Mouse (Mus musculus): Measurements from ENCODE around the gene Dcaf7.
A peak's percentile ranks its signal among the peaks of the same experiment; 100 is the strongest.

Dcaf7 gene

DNA sequence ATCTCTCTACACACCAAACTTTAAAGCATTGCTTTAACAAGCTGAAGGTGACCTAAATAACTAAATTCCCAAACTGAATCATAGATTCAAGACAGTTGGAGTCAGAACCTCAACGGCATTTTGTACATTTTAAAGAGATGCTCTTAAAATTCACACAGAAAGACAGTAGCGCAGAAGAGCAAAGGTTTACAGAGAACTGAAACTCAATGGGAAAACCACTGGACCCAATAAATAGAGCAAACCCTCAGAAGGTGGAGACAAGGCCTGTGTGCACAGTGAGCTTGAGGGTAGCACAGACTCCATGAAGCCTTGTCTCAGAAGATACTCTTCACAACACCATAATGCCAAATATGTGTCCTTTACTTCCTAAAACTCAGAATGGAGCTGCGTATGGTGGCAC, 9.1 kb downstream of the Dcaf7 start:
- no peak for DNase-seq

DNA sequence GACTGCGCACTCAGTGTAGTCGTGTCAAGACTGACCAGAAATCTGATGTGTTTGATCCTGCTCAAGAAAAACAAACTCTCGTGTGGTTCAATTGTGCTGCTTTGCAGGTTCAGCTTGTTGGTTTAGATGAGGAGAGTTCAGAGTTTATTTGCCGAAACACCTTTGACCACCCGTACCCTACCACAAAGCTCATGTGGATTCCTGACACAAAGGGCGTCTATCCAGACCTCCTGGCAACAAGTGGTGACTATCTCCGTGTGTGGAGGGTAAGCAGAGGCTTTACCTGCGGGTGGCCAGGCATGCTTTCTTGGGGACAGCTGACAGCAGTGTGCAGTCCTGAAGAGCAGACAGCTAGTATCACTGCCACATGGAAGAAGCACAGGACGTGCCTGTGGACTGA, 9.9 kb downstream of the Dcaf7 start:
- no peak for DNase-seq

DNA sequence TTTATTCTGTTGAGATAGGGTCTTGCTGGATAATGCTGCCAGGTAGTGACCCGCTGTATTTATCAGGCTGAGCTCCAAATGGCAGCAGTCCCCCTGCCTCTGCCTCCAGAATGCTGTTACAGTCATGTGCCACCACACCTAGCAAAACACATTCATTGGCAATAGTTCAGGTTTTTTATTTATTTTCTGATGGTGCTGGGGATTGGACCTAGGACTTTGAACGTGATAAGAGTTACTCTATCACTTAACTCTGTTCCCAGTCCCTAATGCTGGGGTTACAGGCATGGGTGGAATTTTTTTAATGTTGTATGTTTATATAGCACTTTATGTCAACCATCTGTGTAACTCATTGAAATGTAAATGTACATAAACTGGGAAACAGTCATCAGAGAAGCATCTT, 17.2 kb downstream of the Dcaf7 start:
- DNase-seq: no peak

DNA sequence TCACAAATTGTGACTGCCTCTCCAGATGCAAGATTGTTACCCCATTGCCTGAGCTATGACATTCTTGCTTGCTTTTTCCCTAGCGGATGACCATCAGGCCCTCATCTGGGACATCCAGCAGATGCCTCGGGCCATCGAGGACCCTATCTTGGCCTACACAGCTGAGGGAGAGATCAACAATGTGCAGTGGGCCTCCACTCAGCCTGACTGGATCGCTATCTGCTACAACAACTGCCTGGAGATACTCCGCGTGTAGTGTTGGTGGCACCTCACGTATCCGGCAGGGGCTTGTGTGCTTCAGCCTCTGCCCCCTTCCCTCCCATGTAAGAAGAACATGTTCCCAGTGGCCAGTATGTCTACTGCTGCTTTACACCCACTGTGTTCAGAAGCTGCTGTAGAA, 17.9 kb downstream of the Dcaf7 start:
- DNase-seq: no peak

DNA sequence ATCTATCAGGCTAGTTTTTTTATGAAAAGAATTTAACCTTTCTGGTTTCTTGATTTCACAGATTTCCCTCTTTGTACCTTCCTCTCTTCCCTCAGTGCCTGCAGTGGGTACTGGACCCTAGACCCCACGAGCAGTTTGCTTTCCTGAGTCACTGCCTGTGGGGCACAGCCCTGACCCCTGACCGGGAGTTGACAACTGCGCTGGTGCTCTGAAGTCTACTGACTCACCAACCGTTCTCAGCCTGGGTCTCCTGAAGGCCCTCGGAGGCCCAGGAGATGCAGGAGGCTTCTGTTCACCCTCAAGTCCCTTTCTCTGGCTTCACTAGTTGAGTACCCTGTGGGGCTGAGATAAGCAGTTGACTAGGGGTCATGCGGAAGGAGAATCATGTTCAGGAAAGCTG, 18.7 kb downstream of the Dcaf7 start:
- no peak for DNase-seq

DNA sequence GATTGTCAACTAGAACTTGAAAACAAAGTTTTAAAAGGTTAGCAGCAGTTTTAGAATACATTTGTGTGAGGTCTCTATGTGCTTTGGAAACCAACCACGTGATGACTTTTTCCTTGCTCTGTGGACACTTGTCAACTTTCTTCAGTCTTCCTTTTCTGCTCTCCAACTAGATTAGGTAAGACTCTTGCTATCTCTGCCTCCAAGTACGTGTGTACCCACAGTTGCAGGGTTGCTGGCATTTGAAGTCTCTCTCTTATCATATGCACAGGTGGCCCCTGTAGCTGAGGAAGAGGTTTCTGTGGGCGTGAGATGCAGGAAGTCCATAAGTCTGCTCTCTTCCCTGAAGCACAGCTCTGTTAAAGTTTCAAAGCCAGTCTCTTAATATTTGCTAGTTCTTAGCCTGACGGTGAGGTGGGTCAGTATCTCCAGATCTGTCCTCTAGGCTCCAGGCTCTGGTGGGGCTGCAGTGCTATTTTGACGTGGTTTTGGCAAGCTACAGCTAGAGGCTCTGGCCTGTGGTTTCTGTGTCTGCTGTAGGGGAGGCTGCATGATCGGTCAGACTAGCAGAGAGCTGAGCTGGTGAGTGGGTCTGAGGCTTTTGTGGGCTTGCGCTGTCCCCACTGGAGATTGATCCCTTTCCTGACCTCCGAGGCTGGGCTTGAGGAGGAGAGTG, 20.3 kb downstream of the Dcaf7 start:
- DNase-seq: no peak

DNA sequence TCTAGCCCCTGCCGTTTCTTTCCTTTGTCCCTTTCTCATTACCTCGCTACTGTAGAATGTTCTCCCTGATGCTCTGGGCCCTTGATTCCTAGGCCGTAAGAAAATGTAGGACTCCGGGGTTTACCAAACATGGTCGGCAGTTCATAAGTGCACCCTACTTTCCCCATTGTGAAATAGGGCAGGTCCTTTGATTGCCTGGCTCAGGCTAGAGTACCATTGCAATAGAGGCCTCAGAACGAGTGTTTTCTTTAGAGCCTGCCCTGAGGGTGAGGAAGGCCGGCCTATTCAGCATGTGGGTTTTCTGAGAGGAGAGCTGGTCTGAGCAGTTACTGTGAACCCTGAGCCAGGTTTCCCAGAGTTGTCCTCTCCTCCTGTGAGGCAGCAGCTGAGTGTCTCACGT, 21.3 kb downstream of the Dcaf7 start:
- DNase-seq: no peak

DNA sequence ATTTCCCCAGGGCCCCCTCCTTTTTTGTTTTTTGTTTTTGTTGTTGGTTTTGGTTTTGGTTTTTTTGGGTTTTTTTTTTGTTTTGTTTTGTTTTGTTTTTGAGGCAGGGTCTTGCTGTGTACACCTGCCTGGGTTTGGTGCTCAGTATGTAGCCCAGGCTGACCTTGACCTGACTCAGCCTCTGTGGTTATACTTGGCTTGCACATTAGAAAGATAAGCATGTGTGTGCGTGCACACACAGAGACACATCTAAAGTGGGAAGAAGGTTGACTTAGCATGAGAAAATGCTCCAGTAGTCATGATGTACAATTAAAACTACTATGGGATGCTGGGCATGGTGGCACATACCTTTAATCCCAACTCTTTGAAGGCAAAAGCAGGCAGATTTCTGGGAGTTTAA, 23.9 kb downstream of the Dcaf7 start:
- no peak for DNase-seq

DNA sequence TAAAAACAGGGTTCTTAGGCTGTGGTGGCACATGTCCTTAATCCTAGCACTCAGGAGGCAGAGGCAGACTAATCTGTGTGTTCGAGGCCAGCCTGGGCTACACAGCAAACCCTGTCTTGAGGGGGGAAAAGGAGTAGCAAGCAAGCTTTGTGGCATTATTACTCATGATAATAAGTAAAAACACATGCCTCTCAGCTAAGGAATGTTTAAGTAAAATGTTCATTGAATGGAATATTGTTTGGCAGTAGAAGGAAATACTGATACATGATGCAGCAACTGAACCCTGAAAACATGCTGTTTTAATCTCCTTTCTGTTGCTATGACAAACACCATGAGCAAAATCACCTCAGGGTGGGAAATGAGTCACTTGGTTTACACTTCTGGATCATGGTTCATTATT, 24.6 kb downstream of the Dcaf7 start:
- DNase-seq: no peak

DNA sequence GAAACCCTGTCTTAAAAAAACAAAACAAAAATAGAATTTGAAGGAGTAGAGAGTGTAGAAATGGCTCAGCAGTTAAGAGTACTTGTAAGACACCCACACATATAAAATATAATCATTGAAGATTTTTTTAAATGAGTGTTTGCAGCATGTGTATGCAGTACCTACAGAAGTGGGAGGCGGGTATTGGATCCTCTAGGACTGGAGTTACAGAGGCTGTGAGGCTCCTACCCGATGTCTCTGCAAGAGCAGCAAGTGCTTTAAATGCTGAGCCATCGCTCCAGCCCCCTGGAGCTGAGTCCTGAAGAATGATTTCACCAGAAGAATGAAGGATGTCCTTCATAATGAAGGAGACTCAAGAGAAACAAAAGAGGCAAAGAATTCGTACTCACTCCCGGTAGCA, 27.1 kb downstream of the Dcaf7 start:
- no peak for DNase-seq

DNA sequence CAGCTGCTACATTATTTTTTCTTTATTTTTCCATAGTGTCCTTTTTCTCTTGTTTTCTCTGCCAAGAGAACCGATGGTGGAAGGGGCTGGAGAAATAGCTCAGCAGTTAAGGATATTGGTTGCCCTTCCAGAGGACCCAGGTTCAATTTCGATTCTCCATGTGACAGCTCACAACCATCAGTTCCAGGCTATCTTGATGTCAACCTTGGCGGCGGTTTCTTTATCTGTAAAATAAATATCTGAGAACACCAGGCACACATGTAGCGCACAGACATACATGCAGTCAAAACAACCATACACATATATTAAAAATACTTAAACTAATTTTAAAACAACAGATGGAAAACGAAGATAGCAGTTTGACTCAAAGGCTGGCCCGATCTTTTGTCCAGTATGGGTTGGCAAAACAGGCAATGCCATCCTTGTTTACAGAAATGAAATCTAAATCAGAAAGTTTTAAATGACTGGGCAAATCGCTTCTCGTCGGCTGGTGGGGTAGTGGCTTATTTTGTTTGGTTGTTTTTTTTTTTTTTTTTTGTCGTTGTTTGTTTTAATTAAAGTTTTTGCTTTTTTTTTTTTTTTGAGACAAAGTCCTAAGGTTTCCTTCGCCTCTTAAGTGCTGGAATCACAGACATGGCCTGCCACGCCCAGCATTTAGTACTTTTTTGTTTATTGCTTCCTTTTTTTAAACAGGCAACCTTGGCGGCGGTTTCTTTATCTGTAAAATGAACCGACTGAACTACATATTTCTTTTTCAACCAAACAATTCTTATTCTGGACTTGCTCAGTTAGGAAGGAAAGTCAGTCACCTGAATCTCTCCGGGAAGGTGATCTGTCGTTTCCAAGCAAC, 28.6 kb downstream of the Dcaf7 start:
- DNase-seq: no peak

DNA sequence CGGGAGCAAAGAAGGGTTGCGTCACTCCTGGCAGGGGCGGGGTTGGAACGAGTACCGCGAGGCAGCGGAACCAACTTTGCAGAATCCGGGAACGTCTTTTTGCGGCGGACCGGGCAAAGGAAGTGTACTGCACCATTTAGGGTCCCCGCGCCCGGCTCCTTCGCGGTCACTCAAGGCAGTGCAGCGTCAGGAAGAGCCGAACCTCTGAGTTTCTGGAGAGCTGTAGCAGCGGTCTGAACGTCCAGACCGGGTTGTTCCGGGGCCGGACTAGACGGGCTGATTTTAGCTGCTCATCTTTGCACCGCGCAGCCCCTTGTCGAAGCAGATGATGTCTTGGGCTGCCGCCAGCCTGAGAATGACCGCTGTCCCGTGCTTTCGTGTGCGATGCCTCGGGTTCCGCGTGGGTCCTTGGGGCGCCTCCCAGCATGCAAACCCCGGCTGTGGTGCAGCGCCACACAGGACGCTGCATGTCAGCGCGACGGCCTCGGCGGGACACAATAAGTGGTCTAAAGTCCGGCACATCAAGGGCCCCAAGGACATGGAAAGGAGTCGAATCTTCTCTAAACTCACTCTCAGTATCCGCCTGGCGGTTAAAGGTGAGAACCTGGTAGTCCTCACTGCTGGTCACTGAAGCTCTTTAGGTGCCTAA, 29.4 kb downstream of the Dcaf7 start, which contains the start of gene Taco1:
Gene Taco1, plus strand, starts transcription at position 139 of the 649 bp plus-strand sequence.
- peak; percentile 98 for DNase-seq

DNA sequence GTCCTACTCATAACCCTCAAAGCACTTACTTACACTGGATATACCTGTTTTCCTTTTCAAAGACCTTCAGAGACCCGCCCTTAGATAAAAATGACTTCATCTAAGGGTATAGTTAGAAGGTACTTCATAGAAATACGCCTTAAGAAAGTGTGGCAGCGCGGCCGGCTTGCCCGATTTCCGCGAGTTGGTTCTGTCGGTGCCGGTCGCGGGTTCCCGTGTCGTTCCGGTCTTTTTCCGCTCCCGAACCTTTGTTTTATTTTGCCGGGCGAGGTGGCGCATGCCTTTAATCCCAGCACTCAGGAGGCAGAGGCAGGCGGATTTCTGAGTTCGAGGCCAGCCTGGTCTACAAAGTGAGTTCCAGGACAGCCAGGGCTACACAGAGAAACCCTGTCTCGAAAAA, 29.9 kb downstream of the Dcaf7 start:
- peak; percentile 28 for DNase-seq

DNA sequence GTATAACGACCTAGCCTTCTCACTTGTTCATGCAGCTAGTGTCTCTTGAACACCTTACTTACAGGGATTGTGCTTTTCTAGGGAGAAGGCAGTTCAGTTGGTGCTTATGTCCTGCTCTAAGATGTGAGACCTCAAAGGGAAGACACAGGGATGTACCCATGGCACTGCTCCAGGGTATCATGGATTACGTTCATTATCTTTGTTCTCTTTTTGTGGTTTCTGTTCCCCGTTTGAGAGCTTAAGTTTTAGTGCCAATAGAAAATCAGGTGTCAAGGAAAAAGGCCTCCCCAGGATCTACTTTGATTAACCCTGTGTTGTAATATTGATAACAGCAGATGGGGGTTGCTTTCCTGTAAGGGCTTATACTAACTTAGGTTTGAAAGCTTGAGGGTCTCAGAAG, 37.1 kb downstream of the Dcaf7 start:
- DNase-seq: no peak

DNA sequence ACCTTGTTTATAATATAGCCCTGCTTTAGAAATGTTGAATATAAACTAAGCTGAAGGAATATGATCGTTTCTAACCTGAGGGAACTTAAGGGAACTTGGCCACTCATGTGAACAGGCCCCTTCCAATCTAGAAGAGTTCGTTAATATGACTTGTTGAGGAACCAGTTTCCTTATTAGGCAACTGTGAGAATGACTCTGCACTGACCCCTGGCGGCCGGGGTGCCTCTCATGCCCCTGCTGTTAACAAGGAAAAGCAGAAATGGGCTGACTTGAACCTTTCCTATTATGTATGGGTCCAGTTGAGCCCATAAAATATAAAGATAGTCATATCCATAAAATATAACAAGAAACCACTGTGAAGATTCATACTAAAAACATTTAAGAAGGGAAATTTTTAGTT, 39.6 kb downstream of the Dcaf7 start:
- DNase-seq: peak; percentile 87

DNA sequence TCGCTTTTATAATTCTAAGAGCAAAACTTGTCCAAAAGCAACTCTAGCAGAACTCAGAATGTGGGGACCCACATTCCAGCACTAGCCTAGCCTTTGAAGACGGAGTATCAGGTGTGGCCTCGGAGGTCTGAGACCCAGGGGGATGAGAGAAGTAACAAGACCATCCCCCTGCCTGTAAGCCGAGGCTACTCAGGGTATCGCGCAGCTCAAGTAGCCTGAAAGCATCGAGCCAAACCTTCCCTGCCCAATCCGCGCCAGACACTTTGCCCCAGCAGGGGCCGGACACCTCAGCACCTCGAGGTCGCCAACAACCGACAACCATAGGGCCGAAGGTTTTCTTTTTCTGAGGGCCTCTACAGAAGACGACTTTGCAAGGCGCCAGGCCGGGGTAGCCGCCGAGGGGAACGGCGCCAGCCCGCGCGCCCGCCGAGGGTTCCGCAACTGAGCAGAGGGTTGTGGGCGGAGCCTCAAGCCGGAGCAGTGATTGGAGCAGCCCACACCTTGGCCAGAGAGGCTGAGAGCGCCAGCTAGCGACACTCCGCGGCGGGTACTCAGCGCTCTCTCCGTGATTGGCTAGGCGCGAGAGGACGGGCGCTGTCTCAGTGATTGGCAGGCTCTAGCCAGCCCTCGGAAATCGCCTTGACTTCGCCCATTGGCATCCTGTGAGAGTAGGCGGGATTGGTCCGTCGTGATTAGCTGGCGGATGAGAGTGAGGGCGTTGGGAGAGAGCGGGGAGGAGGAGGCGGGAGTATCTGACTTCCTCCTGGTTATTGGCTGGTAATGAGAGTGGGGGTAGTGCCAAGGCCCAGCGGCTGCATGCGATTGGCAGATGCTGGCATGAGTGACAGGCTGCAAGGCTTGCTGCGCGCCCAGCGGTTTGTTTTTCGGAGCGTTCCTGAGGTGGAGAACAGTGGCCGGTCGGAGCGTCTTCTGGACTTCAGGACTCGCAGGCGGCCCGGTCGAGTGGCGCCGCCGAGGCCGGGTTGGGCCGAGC, 47.3 kb downstream of the Dcaf7 start, which contains the start of gene Map3k3:
Gene Map3k3, plus strand, starts transcription at position 906 of the 994 bp plus-strand sequence.
- DNase-seq: peak; percentile 98

DNA sequence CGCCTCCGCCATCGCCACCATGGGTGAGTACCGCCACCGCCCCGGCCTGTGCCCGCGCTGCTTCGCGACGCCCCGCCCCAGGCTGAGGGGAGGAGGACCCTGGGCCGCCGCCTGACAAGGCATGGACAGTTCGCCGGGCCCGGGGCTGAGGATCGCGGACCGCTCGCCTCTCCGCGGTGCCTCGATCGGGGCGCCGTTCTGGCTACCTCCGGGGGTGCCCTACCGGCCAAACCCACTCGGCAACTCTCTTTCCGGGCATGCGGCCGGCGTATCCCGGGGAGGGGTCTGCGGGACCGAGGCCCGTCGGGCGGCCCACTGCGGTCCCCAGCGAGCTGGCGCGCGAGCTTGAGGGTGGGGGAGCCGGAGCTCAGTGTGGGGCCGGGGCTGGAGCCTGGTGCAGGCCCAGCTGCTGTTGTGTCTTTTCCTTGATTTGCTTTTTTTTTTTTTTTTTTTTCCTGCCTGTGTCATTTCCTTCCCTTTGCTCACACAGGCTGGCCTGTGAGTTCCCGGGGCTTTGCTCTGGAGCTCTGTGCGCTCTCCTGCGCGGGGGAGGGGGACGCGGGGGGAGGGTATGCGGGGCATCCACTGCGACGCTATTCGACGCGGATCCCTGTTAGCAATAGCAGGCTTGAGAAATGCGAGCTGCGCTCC, 48.4 kb downstream of the Dcaf7 start:
- DNase-seq: peak; percentile 82

DNA sequence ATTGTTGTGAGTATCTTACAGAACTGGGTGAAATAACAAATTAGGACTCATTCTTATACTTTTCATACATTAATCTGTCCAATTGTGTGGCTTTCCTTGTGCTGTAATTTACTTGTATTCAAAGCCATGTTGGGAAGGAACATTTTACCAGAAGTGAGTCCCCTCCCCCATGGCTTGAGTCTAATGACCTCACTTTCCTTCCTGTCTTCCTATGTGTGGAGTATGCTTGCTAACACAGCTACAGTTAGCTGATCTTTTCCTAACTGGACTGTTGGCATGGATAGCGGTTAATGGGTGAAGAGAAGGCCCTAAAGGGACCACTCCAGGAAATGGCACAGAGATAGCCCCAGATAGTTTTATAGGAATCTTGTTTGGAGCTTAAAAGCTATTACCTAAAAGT, 61.6 kb downstream of the Dcaf7 start:
- DNase-seq: peak; percentile 37

DNA sequence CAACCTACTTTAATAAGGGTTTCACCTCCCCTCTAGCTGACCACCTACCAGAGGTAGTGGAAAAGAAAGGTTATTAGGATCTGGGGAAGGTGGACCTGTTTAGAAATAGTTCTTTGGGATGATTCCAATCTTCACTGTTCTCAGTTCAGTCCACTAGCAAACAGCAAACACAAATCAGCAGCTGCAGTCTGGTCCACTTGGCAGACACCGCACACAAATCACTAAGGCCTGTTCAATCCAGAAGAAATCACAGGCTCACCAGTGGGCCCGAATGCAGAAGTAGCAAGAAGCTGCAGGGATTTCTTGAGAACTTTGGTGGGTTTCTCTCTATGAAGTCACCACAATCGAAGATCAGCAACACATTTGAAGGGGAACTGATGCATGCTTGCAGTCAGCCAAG, 66.2 kb downstream of the Dcaf7 start:
- DNase-seq: no peak

DNA sequence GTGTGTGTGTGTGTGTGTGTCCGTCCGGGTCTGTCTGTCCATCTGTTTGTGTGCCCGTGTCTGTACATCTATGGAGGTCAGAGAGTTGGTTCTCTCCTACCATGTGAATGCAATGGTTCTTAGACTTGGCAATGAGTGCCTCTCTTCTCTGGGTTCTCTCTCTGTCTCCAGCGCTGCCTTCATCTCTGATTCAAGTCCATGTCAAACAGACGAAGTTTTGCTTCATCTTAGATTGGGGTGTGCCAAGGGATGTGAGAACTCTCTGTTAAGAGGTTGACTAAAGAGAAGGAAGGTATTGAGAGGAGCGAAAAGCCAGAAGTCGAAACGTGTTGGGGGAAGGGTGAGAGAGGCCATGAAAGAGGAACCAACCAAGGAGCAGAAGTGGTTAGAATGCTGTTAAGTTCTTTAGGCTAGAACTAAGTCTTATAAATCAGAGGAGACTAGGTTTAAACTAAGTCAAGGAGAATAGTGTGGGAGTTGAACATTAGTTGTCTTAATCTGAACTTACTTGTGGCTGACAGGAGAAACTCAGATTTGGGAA, 69.4 kb downstream of the Dcaf7 start:
- DNase-seq: peak; percentile 10
